Mouse (Mus musculus): Measurements from ENCODE around the gene Prr23a3. TPM values are rescaled to one million over a fixed set of nuclear protein-coding genes. Genes with fewer than 3 reads are reported as not detected.

Gene Prr23a3
- total RNA-seq (2021): not detected
- long read RNA-seq, experiment 1: 0 reads
- long read RNA-seq, experiment 2: 0 reads

DNA sequence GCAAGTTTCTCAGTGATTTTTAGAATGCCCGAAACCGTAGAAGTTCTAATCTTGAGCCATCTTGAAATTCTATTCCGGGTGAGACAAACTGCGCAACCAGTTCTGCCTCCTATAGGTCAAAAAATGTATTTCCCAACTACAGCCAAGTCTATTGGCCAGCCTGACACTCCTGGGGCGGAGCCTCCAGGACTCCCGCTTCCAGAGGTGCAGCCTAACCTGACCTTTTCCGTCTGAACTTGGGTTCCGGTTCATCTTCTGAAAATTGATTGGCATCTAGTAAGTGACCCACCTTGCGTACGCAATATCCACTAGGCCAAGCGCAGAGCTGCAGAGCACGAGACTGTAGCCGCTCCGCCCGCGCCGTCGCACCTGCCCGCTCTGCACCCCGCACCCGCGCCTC is at the start of gene Prr23a3:
Gene Prr23a3, plus strand, starts transcription at position 197 of the 400 bp plus-strand sequence.
- no peak for DNase-seq

- DNase-seq: no peak
These were observed 48.5 kb upstream of the Prr23a3 start for GRCm38 (mm10) chr9:98816066-98816465.

- no peak for DNase-seq
These were observed 47.0 kb upstream of the Prr23a3 start for GRCm38 (mm10) chr9:98817592-98817991.

DNA sequence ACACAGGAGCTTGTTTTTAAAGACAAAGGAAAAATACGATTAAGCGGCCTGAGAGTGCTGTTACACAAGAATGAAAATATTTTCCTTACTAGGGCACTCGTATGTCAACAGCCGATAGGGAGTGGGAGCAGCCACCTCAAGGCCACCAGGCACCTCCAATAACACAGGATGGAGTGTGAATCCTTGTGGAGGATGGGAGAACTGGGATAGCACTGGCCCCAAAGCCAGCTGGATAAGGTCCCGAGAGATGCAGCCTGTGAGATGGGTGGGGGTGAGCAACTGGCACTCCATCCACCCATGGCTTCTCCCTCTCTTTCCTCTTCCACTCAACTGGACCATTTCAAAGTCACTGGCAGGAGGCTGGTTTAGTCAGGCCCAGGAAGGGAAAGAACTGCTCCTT is 45.6 kb upstream of the Prr23a3 start:
- no peak for DNase-seq

DNA sequence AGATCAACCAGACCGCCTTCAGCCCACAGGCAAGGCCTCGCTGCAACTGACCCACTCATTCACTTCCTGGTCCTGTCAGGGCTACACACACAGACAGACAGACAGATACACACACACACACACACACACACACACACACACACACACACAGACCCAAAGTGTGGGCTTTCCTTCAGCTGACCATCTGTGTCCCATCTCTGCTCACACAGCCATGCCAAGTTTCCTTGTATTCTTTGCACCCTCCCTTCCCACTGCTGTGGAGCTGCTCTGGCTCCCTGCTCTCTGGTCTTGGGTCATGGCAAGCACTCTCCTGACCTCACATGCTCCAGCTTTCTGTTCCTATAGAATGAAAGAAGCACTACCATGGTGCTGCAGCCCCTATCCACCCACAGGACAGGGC is 45.1 kb upstream of the Prr23a3 start:
- DNase-seq: no peak

DNA sequence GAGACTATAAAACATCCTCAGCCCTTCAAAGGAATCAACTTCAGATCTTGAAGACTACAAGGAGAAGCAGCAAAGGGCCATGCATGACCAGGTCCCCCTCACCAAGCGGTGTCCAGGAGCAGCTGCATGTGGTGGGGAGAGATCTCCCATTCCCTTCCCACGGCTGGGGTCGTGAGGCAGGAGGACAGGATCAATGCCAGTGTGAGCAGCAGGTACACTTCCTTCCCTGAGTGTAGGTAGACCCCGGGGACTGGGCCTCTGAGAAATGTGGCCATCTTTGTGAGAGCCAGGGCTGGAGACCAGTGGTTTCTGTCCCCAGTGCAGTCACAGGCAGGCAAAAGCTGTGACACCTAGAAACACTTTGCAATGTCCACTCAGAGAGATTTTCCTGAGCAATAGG is 44.1 kb upstream of the Prr23a3 start:
- no peak for DNase-seq

DNA sequence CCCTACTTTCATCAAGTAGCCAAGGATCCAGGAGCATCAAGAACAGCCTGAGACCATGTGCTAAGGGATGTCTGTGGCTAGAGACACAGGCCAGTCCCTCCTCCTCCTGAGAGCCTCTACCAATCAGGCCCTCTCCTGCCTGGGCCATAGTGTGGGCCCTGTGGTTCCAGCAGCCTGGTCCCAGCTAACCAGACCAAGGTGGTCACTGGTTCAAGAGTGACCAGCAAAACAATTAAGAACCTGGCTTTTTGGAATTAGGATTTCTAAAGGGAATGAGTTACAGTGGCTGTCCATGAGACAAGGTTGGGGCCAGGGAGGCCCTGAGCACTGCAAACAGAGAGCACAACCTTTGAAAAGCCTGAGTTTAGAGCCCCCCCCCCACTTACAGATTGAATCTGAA is 43.5 kb upstream of the Prr23a3 start:
- no peak for DNase-seq

DNA sequence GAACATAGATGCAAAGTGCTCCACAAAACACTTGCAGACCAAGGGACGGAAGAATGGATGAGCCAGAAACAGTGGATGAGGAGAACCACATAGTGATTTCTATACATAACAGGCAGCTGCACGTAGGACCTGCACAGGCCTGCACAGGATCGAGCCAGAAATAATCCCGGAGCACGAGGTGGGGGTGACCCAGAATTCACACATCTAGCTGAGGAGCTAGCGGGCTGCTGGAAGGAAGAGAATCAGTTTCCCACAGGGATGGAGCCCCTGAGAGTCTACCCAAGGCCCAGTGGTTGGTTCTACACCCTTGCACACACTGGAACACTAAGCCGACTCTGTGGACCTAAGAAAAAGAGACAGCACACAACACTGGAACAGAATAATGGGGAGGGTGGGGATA is 40.8 kb upstream of the Prr23a3 start:
- no peak for DNase-seq

GRCm38 (mm10) chr9:98829508-98829907 is 35.1 kb upstream of the Prr23a3 start:
- no peak for DNase-seq

GRCm38 (mm10) chr9:98837537-98838074 is 27.0 kb upstream of the Prr23a3 start:
- no peak for DNase-seq

DNA sequence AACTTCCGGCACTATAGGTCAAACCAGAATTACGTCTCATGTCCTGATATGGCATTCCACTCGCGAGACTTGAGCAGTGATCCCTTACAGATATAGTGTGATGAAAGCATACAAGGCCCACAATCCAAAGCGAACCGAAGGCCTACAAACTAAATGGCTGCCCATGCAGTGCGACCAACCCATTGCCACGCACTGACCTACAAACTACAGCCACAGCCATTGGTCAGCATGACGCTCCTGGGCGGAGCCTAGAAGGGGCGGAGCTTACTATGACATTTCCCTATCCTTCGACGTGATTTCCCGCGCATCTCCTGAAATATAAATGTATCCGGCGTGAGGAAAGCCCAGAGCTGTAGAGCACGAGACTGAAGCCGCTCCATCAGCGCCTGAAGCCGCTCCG is 22.4 kb upstream of the Prr23a3 start, which contains the start of gene Prr23a1:
Gene Prr23a1, plus strand, starts transcription at position 387 of the 400 bp plus-strand sequence.
- DNase-seq: no peak

DNA sequence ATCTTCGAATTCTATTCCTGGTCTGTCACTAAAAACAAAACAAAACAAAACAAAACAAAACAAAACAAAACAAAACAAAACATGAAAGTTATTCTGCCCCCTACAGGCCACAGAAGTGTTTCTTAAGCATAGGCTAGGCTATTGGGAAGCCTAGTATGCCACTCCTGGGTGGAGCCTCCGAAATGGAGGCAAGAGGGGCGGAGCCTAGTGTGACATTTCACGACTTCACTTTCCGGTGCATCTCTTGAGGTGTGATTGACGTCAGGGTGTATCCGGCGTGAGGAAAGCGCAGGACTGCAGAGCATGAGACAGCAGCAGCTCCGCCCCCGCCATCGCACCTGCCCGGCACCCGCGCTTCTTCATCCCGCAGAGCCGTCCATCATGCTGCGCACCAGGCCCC is 8.4 kb upstream of the Prr23a3 start, which contains the start of gene Prr23a2:
Gene Prr23a2, plus strand, starts transcription at position 285 of the 400 bp plus-strand sequence.
- DNase-seq: no peak

DNA sequence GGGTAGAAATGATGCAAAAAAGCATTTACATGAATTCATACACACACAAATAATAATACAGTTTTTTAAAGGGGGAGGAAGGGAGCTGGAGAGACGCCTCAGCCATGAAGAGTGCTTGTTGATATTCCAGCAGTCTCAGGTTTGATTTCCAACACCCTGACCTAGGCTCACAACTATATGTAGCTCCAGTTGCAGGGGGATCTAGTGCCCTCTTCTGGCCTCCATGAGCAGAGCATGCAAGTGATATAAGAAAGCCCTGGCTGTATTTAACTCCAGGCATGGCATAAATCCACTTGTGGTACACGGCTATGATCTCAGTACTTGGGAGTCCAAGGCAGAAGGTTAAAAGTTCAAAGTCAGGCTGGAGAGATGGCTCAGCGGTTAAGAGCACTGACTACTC is 1.1 kb upstream of the Prr23a3 start:
- no peak for DNase-seq

- DNase-seq: no peak
These were observed 36.9 kb downstream of the Prr23a3 start for GRCm38 (mm10) chr9:98901486-98901885.

GRCm38 (mm10) chr9:98902819-98903218 is 38.3 kb downstream of the Prr23a3 start, which contains the start of gene 7420426K07Rik:
7420426K07Rik (plus strand) TSS chr9:98903119.
- DNase-seq: no peak

Other genes with a start within 250 kb of the Prr23a3 start
- not detected for gene Prr23a1, start 22.3 kb upstream of the Prr23a3 start, total RNA-seq (2021)
- not detected for gene Prr23a2, start 8.3 kb upstream of the Prr23a3 start, total RNA-seq (2021)
- not detected for gene 7420426K07Rik, start 38.4 kb downstream of the Prr23a3 start, total RNA-seq (2021)
- gene Foxl2, start 90.5 kb downstream of the Prr23a3 start, total RNA-seq (2021): not detected
- gene Faim, start 121.6 kb downstream of the Prr23a3 start, total RNA-seq (2021): 1 to 10 TPM; 5.6 to 6.2 TPM
- gene Gm1123, start 170.9 kb downstream of the Prr23a3 start, total RNA-seq (2021): not detected